Mouse (Mus musculus): ENCODE results near the gene Gm21969. TPM values are rescaled to one million over a fixed set of nuclear protein-coding genes. Genes with fewer than 3 reads are reported as not detected.

The Gm21969 gene
- polyA plus RNA-seq, 1 experiment from 2014 or later: 0.04 TPM

- Histone ChIP-seq H3K4me3 (ENCODE audit: low read depth, low read length) (no peak overlapping the region), H3K27ac (ENCODE audit: low read depth) (no peak overlapping the region), H3K27me3 (ENCODE audit: insufficient read depth, low read length) (no peaks in the 10 kb centered on the region), H3K4me1 (ENCODE audit: insufficient read depth) (peaks cover 3% of the 10 kb centered on the region; the same call in 1 of the 2 replicates), H3K36me3 (replicated peaks; ENCODE audit: insufficient read depth, low read length) (peaks cover 18% of the 10 kb centered on the region), H3K9ac (replicated peaks) (no peak overlapping the region), H3K4me2 (ENCODE audit: low read depth, low read length) (no peak overlapping the region), H3K9me3 (ENCODE audit: low read length) (peaks cover 4% of the 10 kb centered on the region; the same call in 1 of the 2 replicates)
- WGBS (ENCODE audit: insufficient replicate concordance): 65% methylated on average over 6 of the region's 6 CpGs
- no peak for TF ChIP-seq EP300 (IDR thresholded peaks at IDR 0.05; ENCODE audit: low read depth)
- TF ChIP-seq CTCF (IDR thresholded peaks at IDR 0.05; ENCODE audit: low read depth): no peak
- ATAC-seq (no peak), DNase-seq (no peak)
Measured at GRCm38 (mm10) chr4:139610954-139611353, 8.0 kb downstream of the Gm21969 start.

GRCm38 (mm10) chr4:139611542-139611953 lies 8.6 kb downstream of the Gm21969 start:
- peak; percentile 83 for DNase-seq
- Histone ChIP-seq H3K27ac (ENCODE audit: low read depth) (no peak overlapping the region), H3K4me2 (ENCODE audit: low read depth, low read length) (peak overlapping the region; percentile 48; the same call in 1 of the 2 replicates), H3K27me3 (ENCODE audit: insufficient read depth, low read length) (no peaks in the 10 kb centered on the region), H3K36me3 (replicated peaks; ENCODE audit: insufficient read depth, low read length) (peaks cover 18% of the 10 kb centered on the region), H3K9me3 (ENCODE audit: low read length) (peaks cover 4% of the 10 kb centered on the region; the same call in 1 of the 2 replicates), H3K9ac (replicated peaks) (no peak overlapping the region), H3K4me1 (ENCODE audit: insufficient read depth) (peaks cover 7% of the 10 kb centered on the region; the same call in 1 of the 2 replicates), H3K4me3 (ENCODE audit: low read depth, low read length) (no peak overlapping the region; the same call in 1 of the 2 replicates)
- 2% methylated on average over 10 of the region's 10 CpGs for WGBS (ENCODE audit: insufficient replicate concordance)
- ATAC-seq: peak; percentile 49
- TF ChIP-seq EP300 (IDR thresholded peaks at IDR 0.05; ENCODE audit: low read depth): no peak
- peak; percentile 98 for TF ChIP-seq CTCF (IDR thresholded peaks at IDR 0.05; ENCODE audit: low read depth)

GRCm38 (mm10) chr4:139614524-139615260 lies 11.7 kb downstream of the Gm21969 start:
- H3K4me1 ChIP-seq (ENCODE audit: insufficient read depth): peaks cover 15% of the 10 kb centered on the region; the same call in 1 of the 2 replicates
- no peak overlapping the region for H3K4me3 ChIP-seq (ENCODE audit: low read depth, low read length)
- WGBS (ENCODE audit: insufficient replicate concordance): 83% methylated on average over 21 of the region's 21 CpGs
- no peak overlapping the region for H3K27ac ChIP-seq (ENCODE audit: low read depth)
- H3K9ac ChIP-seq (replicated peaks): no peak overlapping the region
- DNase-seq (no peak), ATAC-seq (no peak)
- peak; percentile 21 for TF ChIP-seq CTCF (IDR thresholded peaks at IDR 0.05; ENCODE audit: low read depth)
- TF ChIP-seq EP300 (IDR thresholded peaks at IDR 0.05; ENCODE audit: low read depth): no peak
- peaks cover 12% of the 10 kb centered on the region for H3K36me3 ChIP-seq (replicated peaks; ENCODE audit: insufficient read depth, low read length)
- no peak overlapping the region for H3K4me2 ChIP-seq (ENCODE audit: low read depth, low read length)
- no peaks in the 10 kb centered on the region for H3K27me3 ChIP-seq (ENCODE audit: insufficient read depth, low read length)
- peaks cover 4% of the 10 kb centered on the region; the same call in 1 of the 2 replicates for H3K9me3 ChIP-seq (ENCODE audit: low read length)

GRCm38 (mm10) chr4:139616276-139617000 lies 13.5 kb downstream of the Gm21969 start:
- Histone ChIP-seq H3K4me2 (ENCODE audit: low read depth, low read length) (peak overlapping the region; percentile 81), H3K4me3 (ENCODE audit: low read depth, low read length) (peak overlapping the region; percentile 58), H3K27me3 (ENCODE audit: insufficient read depth, low read length) (no peaks in the 10 kb centered on the region), H3K9me3 (ENCODE audit: low read length) (peaks cover 4% of the 10 kb centered on the region; the same call in 1 of the 2 replicates), H3K36me3 (replicated peaks; ENCODE audit: insufficient read depth, low read length) (peaks cover 12% of the 10 kb centered on the region), H3K9ac (replicated peaks) (peak overlapping the region; percentile 60), H3K4me1 (ENCODE audit: insufficient read depth) (peaks cover 15% of the 10 kb centered on the region; the same call in 1 of the 2 replicates), H3K27ac (ENCODE audit: low read depth) (peak overlapping the region; percentile 37)
- DNase-seq (peak; percentile 68), ATAC-seq (peak; percentile 86)
- WGBS (ENCODE audit: insufficient replicate concordance): 24% methylated on average over 24 of the region's 24 CpGs
- TF ChIP-seq CTCF (IDR thresholded peaks at IDR 0.05; ENCODE audit: low read depth): no peak
- no peak for TF ChIP-seq EP300 (IDR thresholded peaks at IDR 0.05; ENCODE audit: low read depth)

- Histone ChIP-seq H3K4me3 (ENCODE audit: low read depth, low read length) (peak overlapping the region; percentile 58), H3K4me2 (ENCODE audit: low read depth, low read length) (peak overlapping the region; percentile 81), H3K36me3 (replicated peaks; ENCODE audit: insufficient read depth, low read length) (peaks cover 12% of the 10 kb centered on the region), H3K9me3 (ENCODE audit: low read length) (peaks cover 4% of the 10 kb centered on the region; the same call in 1 of the 2 replicates), H3K27ac (ENCODE audit: low read depth) (peak overlapping the region; percentile 37), H3K9ac (replicated peaks) (peak overlapping the region; percentile 60), H3K4me1 (ENCODE audit: insufficient read depth) (peaks cover 17% of the 10 kb centered on the region), H3K27me3 (ENCODE audit: insufficient read depth, low read length) (no peaks in the 10 kb centered on the region)
- 36% methylated on average over 3 of the region's 3 CpGs for WGBS (ENCODE audit: insufficient replicate concordance)
- ATAC-seq: no peak
- no peak for DNase-seq
- TF ChIP-seq EP300 (IDR thresholded peaks at IDR 0.05; ENCODE audit: low read depth) (no peak), CTCF (IDR thresholded peaks at IDR 0.05; ENCODE audit: low read depth) (no peak)
Measured at GRCm38 (mm10) chr4:139617001-139617364, 14.0 kb downstream of the Gm21969 start.

GRCm38 (mm10) chr4:139619765-139620164 lies 16.8 kb downstream of the Gm21969 start:
- WGBS (ENCODE audit: insufficient replicate concordance): 59% methylated on average over 6 of the region's 6 CpGs
- ATAC-seq: no peak
- Histone ChIP-seq H3K4me3 (ENCODE audit: low read depth, low read length) (no peak overlapping the region), H3K9me3 (ENCODE audit: low read length) (no peaks in the 10 kb centered on the region), H3K36me3 (replicated peaks; ENCODE audit: insufficient read depth, low read length) (peaks cover 2% of the 10 kb centered on the region; the same call in 1 of the 2 replicates), H3K4me1 (ENCODE audit: insufficient read depth) (peaks cover 28% of the 10 kb centered on the region), H3K4me2 (ENCODE audit: low read depth, low read length) (no peak overlapping the region), H3K27ac (ENCODE audit: low read depth) (peak overlapping the region; percentile 22; the same call in 1 of the 2 replicates), H3K27me3 (ENCODE audit: insufficient read depth, low read length) (no peaks in the 10 kb centered on the region), H3K9ac (replicated peaks) (no peak overlapping the region)
- DNase-seq: no peak
- TF ChIP-seq CTCF (IDR thresholded peaks at IDR 0.05; ENCODE audit: low read depth): no peak
- TF ChIP-seq EP300 (IDR thresholded peaks at IDR 0.05; ENCODE audit: low read depth): no peak
